Mouse (Mus musculus): ENCODE data around the gene Bcl7c.
A peak's percentile ranks its signal among the peaks of the same experiment; 100 is the strongest.
"Not testable (repeated sequence)": the region's sequence is repeated elsewhere in the genome, so short reads cannot be mapped to it uniquely, and the experiment has no call there.

The Bcl7c gene

GRCm38 (mm10) chr7:127681888-127682553 is 26.7 kb downstream of the Bcl7c start:
- DNase-seq: no peak

- no peak for DNase-seq
Measured at GRCm38 (mm10) chr7:127680541-127680940, 28.2 kb downstream of the Bcl7c start.

GRCm38 (mm10) chr7:127678811-127679210 is 29.9 kb downstream of the Bcl7c start:
- DNase-seq: no peak

GRCm38 (mm10) chr7:127677609-127678008 is 31.1 kb downstream of the Bcl7c start:
- DNase-seq: no peak

GRCm38 (mm10) chr7:127677077-127677476 is 31.7 kb downstream of the Bcl7c start:
- peak; percentile 73 to 78 for DNase-seq

- DNase-seq: peak in 1 of 2 experiments; percentile 41
Measured at GRCm38 (mm10) chr7:127675391-127675811, 33.3 kb downstream of the Bcl7c start.

- DNase-seq: peak; percentile 94 to 96
Measured at GRCm38 (mm10) chr7:127674977-127675376, 33.8 kb downstream of the Bcl7c start.

- DNase-seq: no peak
Measured at GRCm38 (mm10) chr7:127672776-127673175, 36.0 kb downstream of the Bcl7c start.

GRCm38 (mm10) chr7:127671880-127672774 is 36.6 kb downstream of the Bcl7c start:
- DNase-seq: no peak

- DNase-seq: no peak
Measured at GRCm38 (mm10) chr7:127667171-127667570, 41.6 kb downstream of the Bcl7c start.

GRCm38 (mm10) chr7:127666679-127667078 is 42.1 kb downstream of the Bcl7c start:
- no peak for DNase-seq

GRCm38 (mm10) chr7:127666066-127666654 is 42.6 kb downstream of the Bcl7c start:
- no peak for DNase-seq

- no peak for DNase-seq
Measured at GRCm38 (mm10) chr7:127662926-127663325, 45.8 kb downstream of the Bcl7c start.

GRCm38 (mm10) chr7:127661833-127662232 is 46.9 kb downstream of the Bcl7c start:
- no peak for DNase-seq

- no peak for DNase-seq
Measured at GRCm38 (mm10) chr7:127660882-127661281, 47.9 kb downstream of the Bcl7c start.

- peak; percentile 84 to 88 for DNase-seq
Measured at GRCm38 (mm10) chr7:127656946-127657345, 51.8 kb downstream of the Bcl7c start.

- DNase-seq: peak; percentile 35 to 47
Measured at GRCm38 (mm10) chr7:127654318-127654717, 54.4 kb downstream of the Bcl7c start.

GRCm38 (mm10) chr7:127652050-127652449 is 56.7 kb downstream of the Bcl7c start:
- no peak for DNase-seq

GRCm38 (mm10) chr7:127651624-127652023 is 57.1 kb downstream of the Bcl7c start:
- DNase-seq: no peak

- DNase-seq: no peak
Measured at GRCm38 (mm10) chr7:127649206-127649605, 59.5 kb downstream of the Bcl7c start.

- no peak for DNase-seq
Measured at GRCm38 (mm10) chr7:127648516-127649201, 60.1 kb downstream of the Bcl7c start.

GRCm38 (mm10) chr7:127647576-127647975 is 61.2 kb downstream of the Bcl7c start:
- not testable (repeated sequence) for DNase-seq

- DNase-seq: no peak
Measured at GRCm38 (mm10) chr7:127646363-127646762, 62.4 kb downstream of the Bcl7c start.

Data from cerebellum, postnatal 10 days (tissue).